Mouse (Mus musculus) embryonic facial prominence, embryonic 10.5 days (tissue): ENCODE results near the gene Ntm. TPM values are rescaled to one million over a fixed set of nuclear protein-coding genes. Genes with fewer than 3 reads are reported as not detected.

ENCODE experiments used
- DNase-seq: peaks from one replicate; pipeline ENCODE4 v3.0.0-alpha.2; 2017; ENCODE audit warnings: low spot score
- H3K27ac ChIP-seq: fragments of 300-500 bp; sonication (generic); replicated peaks from 2 replicates; pipeline ENCODE4 v1.5.1; 2016; ENCODE audit warnings: mild to moderate bottlenecking
- H3K27me3 ChIP-seq: fragments of 300-500 bp; sonication (generic); replicated peaks from 2 replicates; pipeline ENCODE4 v1.6.1; 2016; ENCODE audit warnings: low read depth, mild to moderate bottlenecking; ENCODE audit not compliant: poor library complexity, severe bottlenecking
- H3K36me3 ChIP-seq: fragments of 300-500 bp; sonication (generic); replicated peaks from 2 replicates; pipeline ENCODE4 v1.6.1; 2016; ENCODE audit warnings: mild to moderate bottlenecking, moderate library complexity
- H3K4me1 ChIP-seq: fragments of 300-500 bp; sonication (generic); 2 replicates; pipeline ENCODE4 v1.6.1; 2016
- H3K4me3 ChIP-seq: fragments of 300-500 bp; sonication (generic); 2 replicates; pipeline ENCODE4 v1.5.1; 2016; ENCODE audit warnings: mild to moderate bottlenecking, moderate library complexity
- H3K9me3 ChIP-seq: fragments of 300-500 bp; sonication (generic); 2 replicates; pipeline ENCODE4 v1.6.1; 2016; ENCODE audit warnings: mild to moderate bottlenecking
- WGBS: fragments of 180-500 bp; shearing (Covaris S2); methylation state at CpG from one replicate; pipeline ENCODE4 v1.1.7; 2016; 5-methylcytosine and 5-hydroxymethylcytosine counted together
- polyA plus RNA-seq: library from polyadenylated mRNA; unstranded; fragments of >200 nt; fragmentation: Nextera tagmentation; extraction: Ambion mirVana; gene quantifications from 2 replicates; pipeline ENCODE4 v1.2.1, GENCODE M21; 2016

Gene Ntm
- polyA plus RNA-seq, 1 experiment from 2014 or later = 8.1 TPM

DNA sequence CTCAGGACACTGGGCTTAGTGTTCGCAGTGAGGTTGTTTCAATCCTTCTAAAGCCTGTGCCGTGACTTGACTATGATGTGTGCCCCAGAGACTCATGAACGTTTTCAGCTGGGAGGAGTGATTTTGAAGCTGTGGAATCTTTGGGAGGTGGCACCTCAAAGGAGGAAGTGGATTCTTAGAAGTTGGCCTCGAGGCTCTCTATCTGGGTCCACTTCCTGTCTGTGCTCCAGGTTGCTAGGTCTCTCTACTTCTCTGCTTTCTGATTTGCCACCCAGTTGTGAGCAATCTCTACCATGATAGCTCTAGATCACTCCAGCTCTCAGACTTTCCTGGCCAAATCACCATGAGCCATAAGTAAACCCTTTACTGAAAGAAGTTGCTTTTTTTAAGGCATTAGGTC, 180.2 kb downstream of the Ntm start:
- Histone ChIP-seq H3K4me3 (no peak overlapping the region), H3K9me3 (no peaks in the 10 kb centered on the region), H3K27ac (no peak overlapping the region), H3K4me1 (no peaks in the 10 kb centered on the region), H3K36me3 (no peaks in the 10 kb centered on the region), H3K27me3 (no peaks in the 10 kb centered on the region)
- WGBS = 87% methylated on average over 4 of the region's 4 CpGs
- DNase-seq = no peak

DNA sequence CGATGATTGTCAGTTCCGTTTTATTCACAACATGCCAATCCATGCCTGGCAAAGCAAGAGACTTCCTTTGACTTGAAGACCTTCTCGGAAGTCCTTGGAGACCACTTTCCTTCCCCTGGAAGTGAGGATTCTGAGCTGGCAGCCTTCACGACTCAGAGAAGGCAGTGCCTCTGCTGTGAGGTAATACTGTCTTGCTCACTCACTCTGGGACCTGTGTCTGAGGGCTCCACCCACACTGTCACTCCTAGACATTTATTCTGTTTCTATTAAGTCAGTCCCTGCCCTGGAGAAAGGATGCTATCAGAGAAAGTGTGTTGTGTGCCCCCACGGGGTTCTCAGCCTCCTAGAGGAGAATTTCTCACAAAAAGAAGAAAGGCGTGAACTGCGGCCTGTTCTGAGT, 183.2 kb downstream of the Ntm start:
- H3K27me3 ChIP-seq = no peaks in the 10 kb centered on the region
- 83% methylated on average over 7 of the region's 7 CpGs for whole genome bisulfite sequencing
- no peaks in the 10 kb centered on the region for H3K36me3 ChIP-seq
- no peak overlapping the region for H3K4me3 ChIP-seq
- DNase-seq = no peak
- peaks cover 3% of the 10 kb centered on the region; the same call in 1 of the 2 replicates for H3K4me1 ChIP-seq
- H3K27ac ChIP-seq = no peak overlapping the region
- no peaks in the 10 kb centered on the region for H3K9me3 ChIP-seq

DNA sequence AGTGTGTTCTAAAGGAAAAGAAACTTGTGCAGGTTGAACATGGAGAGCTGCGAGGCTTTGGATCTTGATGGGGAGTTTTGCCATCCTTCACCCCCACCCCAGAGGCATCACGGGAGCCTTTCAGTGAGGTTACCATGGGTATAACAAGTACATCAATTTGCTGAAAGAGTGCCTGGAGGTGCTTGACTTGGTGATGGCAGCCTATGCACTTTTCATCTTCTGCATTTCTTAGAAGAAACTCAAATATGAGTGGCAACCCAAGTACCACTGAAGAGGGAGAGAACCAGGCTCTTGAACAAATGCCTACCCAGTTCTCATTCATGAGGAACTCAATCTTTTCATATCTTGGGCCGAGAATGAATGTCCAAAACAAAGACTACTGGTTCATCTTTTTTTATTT, 186.0 kb downstream of the Ntm start:
- Histone ChIP-seq H3K4me3 (no peak overlapping the region), H3K36me3 (no peaks in the 10 kb centered on the region), H3K27me3 (no peaks in the 10 kb centered on the region), H3K4me1 (peaks cover 5% of the 10 kb centered on the region; the same call in 1 of the 2 replicates), H3K9me3 (no peaks in the 10 kb centered on the region), H3K27ac (no peak overlapping the region)
- DNase-seq = no peak
- 90% methylated on average over 3 of the region's 3 CpGs for WGBS

- peaks cover 8% of the 10 kb centered on the region; the same call in 1 of the 2 replicates for H3K4me1 ChIP-seq
- no peak overlapping the region for H3K4me3 ChIP-seq
- H3K36me3 ChIP-seq = no peaks in the 10 kb centered on the region
- no peak overlapping the region for H3K27ac ChIP-seq
- DNase-seq = no peak
- no peaks in the 10 kb centered on the region for H3K9me3 ChIP-seq
- no peaks in the 10 kb centered on the region for H3K27me3 ChIP-seq
- WGBS = 76% methylated on average over 4 of the region's 4 CpGs
Observed at GRCm38 (mm10) chr9:29776542-29776941, 186.4 kb downstream of the Ntm start.

GRCm38 (mm10) chr9:29776030-29776429, 186.9 kb downstream of the Ntm start:
- 91% methylated on average over 4 of the region's 4 CpGs for WGBS

DNA sequence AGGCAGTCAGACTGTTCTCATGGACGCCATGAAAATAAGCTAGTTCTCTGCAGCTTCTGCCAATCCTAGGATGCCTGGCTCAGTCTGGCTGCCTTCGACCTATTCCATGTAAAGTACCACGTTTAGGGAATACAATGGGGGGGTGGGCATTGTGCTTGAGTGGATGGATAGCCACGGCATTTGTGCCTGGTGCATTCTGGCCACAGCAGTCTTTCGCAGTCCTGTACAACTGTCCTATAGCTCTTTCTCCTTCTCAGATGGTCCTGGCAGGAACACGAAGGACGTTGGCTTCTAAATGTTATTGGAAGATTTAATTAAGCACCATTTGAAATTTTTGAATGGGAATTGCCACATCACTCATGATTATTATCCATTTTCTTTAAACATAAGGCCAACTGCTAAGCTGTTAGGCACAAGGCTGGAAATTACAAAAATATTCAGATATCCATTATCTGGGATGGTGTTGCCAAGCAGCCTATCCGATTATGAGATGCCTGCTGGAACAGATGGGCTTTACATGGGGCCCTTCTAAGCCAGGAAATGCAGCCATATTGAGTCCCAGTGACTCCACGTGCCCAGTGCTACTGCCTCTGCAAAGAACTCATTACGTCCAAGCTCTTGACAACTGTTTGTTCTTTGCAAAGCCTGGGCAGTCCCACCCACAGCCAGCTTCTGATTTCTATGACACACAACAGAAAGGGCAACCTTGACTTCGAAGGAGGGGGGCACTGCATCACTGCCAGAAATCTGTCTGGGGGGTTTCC, 190.1 kb downstream of the Ntm start:
- H3K36me3 ChIP-seq = no peaks in the 10 kb centered on the region
- H3K4me3 ChIP-seq = no peak overlapping the region
- 80% methylated on average over 11 of the region's 11 CpGs for WGBS
- no peaks in the 10 kb centered on the region for H3K9me3 ChIP-seq
- no peak for DNase-seq
- H3K27me3 ChIP-seq = no peaks in the 10 kb centered on the region
- no peak overlapping the region for H3K27ac ChIP-seq
- H3K4me1 ChIP-seq = peaks cover 13% of the 10 kb centered on the region; the same call in 1 of the 2 replicates

More at GRCm38 (mm10) chr9:29776030-29776429, 186.9 kb downstream of the Ntm start:
- Histone ChIP-seq H3K27ac (no peak overlapping the region), H3K9me3 (no peaks in the 10 kb centered on the region), H3K4me1 (peaks cover 8% of the 10 kb centered on the region; the same call in 1 of the 2 replicates), H3K4me3 (no peak overlapping the region), H3K36me3 (no peaks in the 10 kb centered on the region), H3K27me3 (no peaks in the 10 kb centered on the region)
- no peak for DNase-seq

DNA sequence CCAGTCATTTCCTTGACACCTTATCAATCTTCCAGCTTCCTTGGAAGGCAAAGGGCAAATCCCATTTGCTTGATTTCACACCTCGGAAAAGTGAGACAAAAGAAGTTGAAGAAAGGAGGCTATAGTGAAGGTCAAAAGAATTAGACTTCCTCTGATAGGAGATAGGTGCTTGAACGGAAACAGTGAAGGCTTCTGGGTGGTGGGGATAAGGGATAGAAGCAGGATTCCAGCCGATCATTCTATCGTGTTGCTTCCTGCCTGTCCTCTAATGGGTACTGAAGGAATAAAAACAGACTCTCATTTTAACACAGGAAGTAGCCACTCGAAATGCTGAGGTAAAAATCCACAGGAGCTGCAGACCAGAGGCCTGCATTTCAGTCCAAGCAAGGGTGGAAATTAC, 191.1 kb downstream of the Ntm start:
- no peaks in the 10 kb centered on the region for H3K9me3 ChIP-seq
- H3K36me3 ChIP-seq = no peaks in the 10 kb centered on the region
- no peak overlapping the region for H3K4me3 ChIP-seq
- H3K27me3 ChIP-seq = no peaks in the 10 kb centered on the region
- no peak overlapping the region for H3K27ac ChIP-seq
- H3K4me1 ChIP-seq = peaks cover 13% of the 10 kb centered on the region; the same call in 1 of the 2 replicates
- no peak for DNase-seq
- WGBS = 46% methylated on average over 5 of the region's 5 CpGs

- DNase-seq = no peak
- Histone ChIP-seq H3K27me3 (no peaks in the 10 kb centered on the region), H3K9me3 (no peaks in the 10 kb centered on the region), H3K4me3 (no peak overlapping the region), H3K4me1 (peaks cover 17% of the 10 kb centered on the region), H3K36me3 (no peaks in the 10 kb centered on the region), H3K27ac (no peak overlapping the region)
- WGBS = 85% methylated on average over 23 of the region's 23 CpGs
Observed at GRCm38 (mm10) chr9:29771071-29771785, 191.7 kb downstream of the Ntm start.

DNA sequence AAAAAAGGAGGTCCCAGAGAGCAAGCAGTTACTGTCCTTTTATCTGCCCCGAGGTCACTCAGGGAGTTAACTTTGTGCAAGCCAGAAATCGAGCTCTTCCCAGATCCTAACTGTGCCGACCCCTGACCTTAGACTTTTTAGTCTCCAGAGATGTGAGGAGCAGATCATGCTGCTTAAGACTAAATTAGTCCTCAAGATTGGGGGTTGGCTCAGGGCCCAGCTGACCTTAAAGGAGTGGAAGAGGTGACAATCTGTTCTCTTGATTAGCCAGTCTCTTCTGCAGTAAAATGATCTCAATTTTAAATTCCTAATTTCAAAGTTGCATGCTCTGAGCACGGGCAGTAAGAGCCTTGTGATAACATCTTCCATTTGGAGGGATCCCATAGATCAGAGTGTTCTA, 193.6 kb downstream of the Ntm start:
- Histone ChIP-seq H3K4me1 (peaks cover 17% of the 10 kb centered on the region), H3K36me3 (no peaks in the 10 kb centered on the region), H3K27me3 (no peaks in the 10 kb centered on the region), H3K27ac (no peak overlapping the region), H3K4me3 (no peak overlapping the region), H3K9me3 (no peaks in the 10 kb centered on the region)
- WGBS = 30% methylated on average over 4 of the region's 4 CpGs
- no peak for DNase-seq

- Histone ChIP-seq H3K9me3 (no peaks in the 10 kb centered on the region), H3K27ac (no peak overlapping the region), H3K36me3 (no peaks in the 10 kb centered on the region), H3K4me3 (no peak overlapping the region), H3K27me3 (no peaks in the 10 kb centered on the region), H3K4me1 (peaks cover 20% of the 10 kb centered on the region)
- WGBS = 75% methylated on average over 6 of the region's 6 CpGs
- DNase-seq = no peak
Observed at GRCm38 (mm10) chr9:29765990-29766980, 196.7 kb downstream of the Ntm start.

GRCm38 (mm10) chr9:29763338-29763737, 199.6 kb downstream of the Ntm start:
- Histone ChIP-seq H3K36me3 (no peaks in the 10 kb centered on the region), H3K27me3 (no peaks in the 10 kb centered on the region), H3K4me3 (no peak overlapping the region), H3K9me3 (no peaks in the 10 kb centered on the region), H3K27ac (no peak overlapping the region), H3K4me1 (peaks cover 15% of the 10 kb centered on the region; the same call in 1 of the 2 replicates)
- DNase-seq = no peak
- 90% methylated on average over 4 of the region's 4 CpGs for WGBS

GRCm38 (mm10) chr9:29761952-29762586, 200.9 kb downstream of the Ntm start:
- H3K27ac ChIP-seq = no peak overlapping the region
- 43% methylated on average over 8 of the region's 8 CpGs for WGBS
- DNase-seq = no peak

More at GRCm38 (mm10) chr9:29761952-29762586, 200.9 kb downstream of the Ntm start:
- peaks cover 15% of the 10 kb centered on the region; the same call in 1 of the 2 replicates for H3K4me1 ChIP-seq
- H3K27me3 ChIP-seq = no peaks in the 10 kb centered on the region
- H3K4me3 ChIP-seq = no peak overlapping the region
- no peaks in the 10 kb centered on the region for H3K9me3 ChIP-seq
- no peaks in the 10 kb centered on the region for H3K36me3 ChIP-seq
